Mouse (Mus musculus) midbrain, postnatal 0 days (tissue): ENCODE measurements around the gene Clec2d. TPM values are rescaled to one million over a fixed set of nuclear protein-coding genes. Genes with fewer than 3 reads are reported as not detected.

Experiments
- ATAC-seq: fragments of 200-750 bp; cut with Nextera tagmentation; 2 replicates; pipeline ENCODE4 v1.8.0; 2017; ENCODE audit warnings: moderate number of reproducible peaks, mild to moderate bottlenecking, moderate TSS enrichment, moderate library complexity; ENCODE audit not compliant: low FRiP score
- DNase-seq: peaks from one replicate; pipeline ENCODE4 v3.0.0-alpha.2; 2015; ENCODE audit warnings: low spot score
- H3K27ac ChIP-seq: fragments of 300-500 bp; sonication (generic); 2 replicates; pipeline ENCODE4 v1.5.1; 2014; ENCODE audit warnings: low read depth, mild to moderate bottlenecking, low read length, mixed read lengths
- H3K27me3 ChIP-seq: fragments of 300-500 bp; sonication (generic); 2 replicates; pipeline ENCODE4 v1.6.1; 2014; ENCODE audit warnings: low read length, control low read depth, mixed read lengths; ENCODE audit not compliant: insufficient read depth
- H3K36me3 ChIP-seq: fragments of 300-500 bp; sonication (generic); 2 replicates; pipeline ENCODE4 v1.6.1; 2014; ENCODE audit warnings: low read length, control low read depth, mixed read lengths; ENCODE audit not compliant: insufficient read depth
- H3K4me1 ChIP-seq: fragments of 300-500 bp; sonication (generic); 2 replicates; pipeline ENCODE4 v1.6.1; 2014; ENCODE audit warnings: mild to moderate bottlenecking, control low read depth, antibody characterized with exemption, low read length, mixed read lengths; ENCODE audit not compliant: insufficient read depth
- H3K4me2 ChIP-seq: fragments of 300-500 bp; sonication (generic); 2 replicates; pipeline ENCODE4 v1.6.1; 2014; ENCODE audit warnings: low read depth, mild to moderate bottlenecking, low read length, mixed read lengths; ENCODE audit not compliant: poor library complexity, severe bottlenecking
- H3K4me3 ChIP-seq: fragments of 300-500 bp; sonication (generic); 2 replicates; pipeline ENCODE4 v1.5.1; 2014; ENCODE audit warnings: low read depth, mild to moderate bottlenecking, low read length, moderate library complexity
- H3K9ac ChIP-seq: fragments of 300-500 bp; sonication (generic); replicated peaks from 2 replicates; pipeline ENCODE4 v1.6.1; 2014; ENCODE audit warnings: mild to moderate bottlenecking, low read length, moderate library complexity, mixed read lengths; ENCODE audit not compliant: poor library complexity, severe bottlenecking
- H3K9me3 ChIP-seq: fragments of 300-500 bp; sonication (generic); 2 replicates; pipeline ENCODE4 v1.6.1; 2016; ENCODE audit warnings: low read length, control low read depth
- CTCF ChIP-seq: IDR thresholded peaks from 2 replicates; pipeline ENCODE4 v1.5.1; 2016; ENCODE audit warnings: antibody characterized with exemption, mild to moderate bottlenecking
- WGBS: fragments of 180-500 bp; shearing (Covaris S2); extraction: QIAGEN DNeasy Blood & Tissue Kit; methylation state at CpG from one replicate; pipeline ENCODE4 v1.1.7; 2014; 5-methylcytosine and 5-hydroxymethylcytosine counted together
- polyA plus RNA-seq: library from polyadenylated mRNA; unstranded; fragments of >200 nt; fragmentation: Nextera tagmentation; extraction: Ambion mirVana; gene quantifications from 2 replicates; pipeline ENCODE4 v1.2.1, GENCODE M21; 2015
- total RNA-seq: library from RNA; depleted of rRNA; stranded (reverse); fragments of >200 nt; gene quantifications from 2 replicates; pipeline ENCODE4 v1.2.3, GENCODE M21; 2014

Gene Clec2d
- total and polyA plus RNA-seq, 2 experiments from 2014 or later = 12.9 TPM; not detected in 1

DNA sequence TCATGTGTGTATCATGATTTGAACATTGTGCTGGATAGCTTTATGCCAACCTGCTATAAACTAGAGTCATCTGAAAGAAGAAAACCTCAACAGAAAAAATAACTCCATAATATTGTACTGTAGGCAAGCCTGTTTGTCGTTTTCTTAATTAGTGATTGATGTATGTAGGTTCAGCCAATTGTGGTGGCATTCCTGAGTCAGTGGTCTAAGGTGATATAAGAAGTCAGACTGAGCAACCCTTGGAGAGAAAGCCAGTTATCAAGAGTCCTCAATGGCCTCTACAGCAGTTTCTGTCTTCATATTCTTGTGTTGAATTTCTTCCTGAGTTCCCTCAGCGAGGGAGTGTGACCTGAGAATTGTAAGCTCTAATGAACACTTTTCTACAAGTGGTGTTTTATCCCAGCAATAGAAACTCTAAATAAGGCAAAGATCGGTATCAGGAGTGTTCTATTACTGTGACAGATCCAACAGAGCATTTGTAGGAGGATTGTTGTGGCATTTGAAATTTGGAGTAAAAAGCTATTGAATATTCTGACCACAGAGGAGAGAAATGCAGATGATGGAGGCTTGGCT, 17.7 kb upstream of the Clec2d start:
- H3K36me3 ChIP-seq = no peaks in the 10 kb centered on the region
- WGBS = 90% methylated on average over 3 of the region's 3 CpGs
- H3K4me2 ChIP-seq = no peak overlapping the region
- no peaks in the 10 kb centered on the region for H3K4me1 ChIP-seq
- TF ChIP-seq CTCF = no peak
- H3K27me3 ChIP-seq = no peaks in the 10 kb centered on the region
- ATAC-seq (no peak), DNase-seq (no peak)
- H3K9ac ChIP-seq = no peak overlapping the region
- no peak overlapping the region for H3K27ac ChIP-seq
- H3K9me3 ChIP-seq = no peaks in the 10 kb centered on the region
- H3K4me3 ChIP-seq = no peak overlapping the region

DNA sequence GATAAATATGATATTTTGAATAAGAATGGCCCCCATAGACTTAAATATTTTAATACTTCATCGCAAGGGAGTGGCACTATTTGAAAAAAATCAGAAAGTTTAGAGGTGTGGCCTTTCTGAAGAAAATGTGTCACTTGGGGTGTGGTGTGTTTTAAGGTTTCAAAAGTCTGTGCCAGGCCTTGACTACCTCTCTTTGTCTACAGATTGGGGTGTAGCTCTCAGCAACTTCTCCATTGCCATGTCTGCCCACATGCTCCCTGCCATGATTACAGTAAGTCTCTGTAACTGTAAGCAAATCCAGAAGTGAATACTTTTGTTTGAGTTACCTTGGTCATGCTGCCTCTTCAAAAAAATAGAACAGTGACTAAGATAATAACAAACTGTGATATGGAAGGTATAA, 16.8 kb upstream of the Clec2d start:
- H3K4me3 ChIP-seq = no peak overlapping the region
- no peak overlapping the region for H3K27ac ChIP-seq
- no peak overlapping the region for H3K4me2 ChIP-seq
- DNase-seq (no peak), ATAC-seq (no peak)
- H3K9me3 ChIP-seq = no peaks in the 10 kb centered on the region
- WGBS = 96% methylated on average over 1 of the region's 1 CpGs
- no peaks in the 10 kb centered on the region for H3K36me3 ChIP-seq
- H3K9ac ChIP-seq = no peak overlapping the region
- no peak for TF ChIP-seq CTCF
- no peaks in the 10 kb centered on the region for H3K4me1 ChIP-seq
- H3K27me3 ChIP-seq = no peaks in the 10 kb centered on the region

DNA sequence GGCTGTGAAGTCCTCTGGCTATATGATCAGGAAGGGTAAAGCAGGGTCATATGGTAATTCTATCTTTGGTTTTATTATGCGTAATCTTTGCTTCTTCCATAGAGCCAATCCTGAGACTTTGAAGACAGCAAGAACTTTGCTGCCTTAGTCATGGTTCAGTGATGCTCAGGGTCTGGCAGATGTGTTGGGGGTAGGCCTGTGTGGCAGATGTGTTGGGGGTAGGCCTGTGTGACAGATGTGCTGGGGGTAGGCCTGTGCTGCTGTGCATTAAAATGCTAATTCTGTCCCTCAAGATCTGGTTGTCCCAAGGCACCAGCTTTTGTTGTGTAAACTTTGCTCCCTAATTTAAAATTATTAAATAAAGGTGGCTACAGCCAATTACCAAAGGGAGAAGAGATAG, 9.5 kb upstream of the Clec2d start:
- Histone ChIP-seq H3K27me3 (no peaks in the 10 kb centered on the region), H3K9me3 (no peaks in the 10 kb centered on the region), H3K27ac (no peak overlapping the region), H3K36me3 (no peaks in the 10 kb centered on the region), H3K4me3 (no peak overlapping the region), H3K4me1 (no peaks in the 10 kb centered on the region), H3K9ac (no peak overlapping the region), H3K4me2 (no peak overlapping the region)
- DNase-seq = no peak
- TF ChIP-seq CTCF = no peak
- no peak for ATAC-seq
- 91% methylated on average over 1 of the region's 1 CpGs for WGBS

DNA sequence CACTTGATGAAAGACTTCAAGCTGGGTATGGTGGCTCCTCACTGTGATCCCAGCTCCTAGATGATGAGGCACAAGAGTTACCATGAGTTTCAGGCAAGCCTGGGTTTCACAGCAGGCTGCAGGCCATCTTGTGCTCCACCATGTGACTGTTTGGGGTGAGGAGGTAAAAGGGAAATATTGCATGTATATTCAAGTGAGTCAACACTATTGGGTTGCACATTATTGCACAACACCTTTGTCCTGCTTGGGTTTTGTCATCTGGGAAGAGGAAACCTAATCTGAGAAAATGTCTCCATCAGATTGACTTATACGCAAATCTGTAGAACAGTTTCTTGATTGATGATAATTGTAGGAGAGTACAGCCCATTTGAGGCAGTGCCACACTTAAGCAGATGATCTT, 8.7 kb upstream of the Clec2d start:
- WGBS = 97% methylated on average over 1 of the region's 1 CpGs
- Histone ChIP-seq H3K4me3 (no peak overlapping the region), H3K36me3 (no peaks in the 10 kb centered on the region), H3K4me2 (no peak overlapping the region), H3K27me3 (no peaks in the 10 kb centered on the region), H3K4me1 (no peaks in the 10 kb centered on the region), H3K27ac (no peak overlapping the region), H3K9ac (no peak overlapping the region), H3K9me3 (no peaks in the 10 kb centered on the region)
- DNase-seq (no peak), ATAC-seq (no peak)
- no peak for TF ChIP-seq CTCF

DNA sequence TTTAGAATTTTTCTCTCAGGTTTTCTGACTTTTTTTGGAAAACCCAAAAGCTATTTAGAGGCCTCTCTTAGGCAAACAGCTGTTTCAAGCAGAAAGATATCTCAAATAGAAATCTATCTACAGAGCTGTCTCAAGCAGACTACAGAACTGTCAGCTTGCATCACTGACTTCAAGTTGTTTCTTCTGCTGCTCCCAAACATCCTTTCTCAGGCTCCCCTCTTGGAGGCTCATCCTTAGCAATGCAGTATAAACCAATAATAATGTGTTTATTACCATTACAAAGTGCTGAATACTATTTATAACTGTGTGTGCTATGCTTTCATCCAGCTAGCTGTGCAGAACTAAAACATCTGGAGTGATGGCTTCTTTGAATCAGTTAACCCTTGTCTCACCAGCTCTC, 5.6 kb upstream of the Clec2d start:
- no peaks in the 10 kb centered on the region for H3K4me1 ChIP-seq
- H3K27me3 ChIP-seq = no peaks in the 10 kb centered on the region
- no peak overlapping the region for H3K27ac ChIP-seq
- no peak overlapping the region for H3K4me2 ChIP-seq
- H3K9ac ChIP-seq = no peak overlapping the region
- H3K9me3 ChIP-seq = no peaks in the 10 kb centered on the region
- H3K36me3 ChIP-seq = no peaks in the 10 kb centered on the region
- ATAC-seq (no peak), DNase-seq (no peak)
- no peak for TF ChIP-seq CTCF
- H3K4me3 ChIP-seq = no peak overlapping the region

DNA sequence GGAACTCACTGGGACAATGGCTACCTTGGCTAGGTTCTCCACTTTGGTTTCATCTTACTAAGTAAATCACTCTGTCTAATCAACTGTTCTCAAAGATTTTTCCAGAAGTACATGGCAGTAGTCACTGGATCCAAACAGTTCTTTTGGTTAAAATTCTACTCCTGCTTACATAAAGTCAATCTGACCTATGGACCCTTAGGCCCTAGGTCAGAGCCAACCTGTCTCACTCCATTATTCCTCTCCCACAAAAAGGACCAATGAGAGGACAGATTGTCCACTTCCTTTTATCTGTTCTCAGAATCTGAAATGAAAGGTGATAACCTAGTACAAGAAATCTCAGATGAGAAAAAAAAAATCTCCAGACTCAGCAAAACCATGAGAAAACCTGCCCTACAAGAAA, 4.8 kb upstream of the Clec2d start:
- H3K27me3 ChIP-seq = no peaks in the 10 kb centered on the region

More for the DNA sequence above, 4.8 kb upstream of the Clec2d start:
- DNase-seq (no peak), ATAC-seq (no peak)
- Histone ChIP-seq H3K36me3 (no peaks in the 10 kb centered on the region), H3K4me3 (no peak overlapping the region), H3K4me2 (no peak overlapping the region), H3K27ac (no peak overlapping the region), H3K4me1 (no peaks in the 10 kb centered on the region), H3K9me3 (no peaks in the 10 kb centered on the region), H3K9ac (no peak overlapping the region)
- TF ChIP-seq CTCF = no peak
